Mouse (Mus musculus) testis, adult 2 months (tissue): ENCODE measurements around the gene Gm20388.

Experiments used
- CTCF ChIP-seq: fragments of 200-500 bp; IDR thresholded peaks from 2 replicates; pipeline ENCODE4 v1.5.1; 2012; ENCODE audit warnings: low read depth, mild to moderate bottlenecking, inconsistent platforms, low read length, moderate library complexity; ENCODE audit not compliant: control insufficient read depth, insufficient read depth, insufficient replicate concordance
- POLR2A ChIP-seq: fragments of 200-500 bp; IDR thresholded peaks from 2 replicates; pipeline ENCODE4 v1.6.1; 2012; ENCODE audit warnings: low read depth, mild to moderate bottlenecking, inconsistent platforms, low read length, moderate library complexity; ENCODE audit not compliant: control insufficient read depth

DNA sequence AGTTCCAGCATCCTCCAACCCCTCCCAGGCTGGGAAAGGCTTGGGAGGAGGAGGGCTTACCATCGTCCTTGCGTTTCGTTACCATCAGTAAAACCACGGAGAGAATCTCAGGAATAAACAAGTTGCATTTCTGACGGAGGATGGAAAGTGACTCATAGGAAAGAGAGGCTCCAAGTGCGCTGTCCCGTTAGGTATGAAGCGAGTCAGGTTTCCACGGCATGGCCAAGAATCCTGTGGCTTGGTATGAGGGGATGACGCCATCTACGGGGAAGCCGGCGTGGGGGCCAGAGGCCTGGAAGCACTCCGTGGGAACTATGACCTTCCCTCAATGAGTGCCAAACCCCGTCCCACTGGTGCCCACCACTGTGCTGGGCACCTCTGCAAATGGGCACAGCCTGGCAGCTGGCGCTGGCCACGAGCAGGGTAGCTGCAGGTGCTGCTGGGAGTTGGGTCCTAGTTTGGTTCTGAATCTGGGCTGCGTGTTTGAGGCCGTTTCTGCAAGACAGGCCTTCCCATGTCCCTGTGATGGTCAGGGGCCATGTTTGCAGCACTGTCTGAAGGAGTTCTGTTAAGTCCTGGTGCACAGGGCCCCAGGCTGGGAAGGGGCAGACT is 2275.8 kb downstream of the Gm20388 start:
- TF ChIP-seq CTCF, result no peak
- TF ChIP-seq POLR2A, result no peak
